Mouse (Mus musculus): Measurements from ENCODE around the gene Ucn2.

DNA sequence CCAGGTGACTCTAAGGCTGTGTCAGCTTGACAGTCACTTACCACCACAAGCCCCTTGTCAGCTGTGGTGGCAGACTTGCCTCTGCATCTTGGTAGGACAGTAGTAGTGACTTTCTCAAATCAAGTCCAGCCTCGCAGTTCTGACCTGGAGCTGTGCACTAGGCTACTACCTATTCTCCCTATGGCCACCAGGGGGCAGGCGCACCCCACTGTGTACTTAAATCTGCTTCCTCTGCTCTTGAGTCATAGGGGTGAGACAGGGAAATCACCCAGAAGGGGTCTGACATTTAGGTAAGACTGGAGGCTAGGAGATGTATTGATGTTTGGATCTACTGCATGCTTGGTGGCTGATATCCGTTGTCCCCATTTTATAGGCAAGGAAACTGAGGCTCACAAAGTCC, 14.9 kb downstream of the Ucn2 start:
- TF ChIP-seq CTCF (IDR thresholded peaks at IDR 0.05; ENCODE audit: low read depth), result peak; percentile 100
- no peak for TF ChIP-seq EP300 (optimal IDR thresholded peaks at IDR 0.05)
